Mouse (Mus musculus): ENCODE data around the gene Bag5.

GRCm38 (mm10) chr12:111678670-111678933 is 34.5 kb downstream of the Bag5 start:
- no peak for TF ChIP-seq CTCF (conservative IDR thresholded peaks at IDR 0.05 in 1 of 2, IDR thresholded peaks at IDR 0.05 in 1 of 2; ENCODE audit: low read depth in 2 of 2, low read length in 2 of 2)
- no peak for TF ChIP-seq SMC3 (IDR thresholded peaks at IDR 0.05; ENCODE audit: low read depth, low read length)
- no peak for TF ChIP-seq MAFK (IDR thresholded peaks at IDR 0.05; ENCODE audit: insufficient replicate concordance, low read length)
- TF ChIP-seq BHLHE40 (IDR thresholded peaks at IDR 0.05; ENCODE audit: low read depth, low read length), result no peak
- TF ChIP-seq JUN (IDR thresholded peaks at IDR 0.05; ENCODE audit: insufficient read depth, low read depth, low read length), result no peak
- no peak for TF ChIP-seq MAZ (IDR thresholded peaks at IDR 0.05; ENCODE audit: low read depth, low read length)
- no peak for TF ChIP-seq POLR2A (IDR thresholded peaks at IDR 0.05; ENCODE audit: low read depth, low read length)
- TF ChIP-seq EP300 (IDR thresholded peaks at IDR 0.05; ENCODE audit: low read length), result no peak
- TF ChIP-seq ZKSCAN1 (IDR thresholded peaks at IDR 0.05; ENCODE audit: borderline replicate concordance, low read depth, low read length), result no peak
- TF ChIP-seq ZNF384 (IDR thresholded peaks at IDR 0.05; ENCODE audit: low read depth, low read length), result no peak
- TF ChIP-seq NELFE (IDR thresholded peaks at IDR 0.05; ENCODE audit: low read depth, low read length), result no peak
- TF ChIP-seq POLR2AphosphoS2 (IDR thresholded peaks at IDR 0.05; ENCODE audit: low read depth, low read length), result no peak
- no peak for TF ChIP-seq USF2 (conservative IDR thresholded peaks at IDR 0.05; ENCODE audit: low read depth, low read length)
- TF ChIP-seq NRF1 (IDR thresholded peaks at IDR 0.05; ENCODE audit: low read depth, low read length), result no peak

All from CH12.LX (cell line).